9 mouse cellular contexts compared by ENCODE assay signal in genomic region chr13:53096615-53097014, GRCm38 (mm10).
DNase-seq lines count a peak whose midpoint lies in the region; ATAC-seq and TF ChIP-seq lines count a peak whose summit lies in the region.
"Had no signal": no experiment of that assay in that cellular context is flagged by ENCODE, and none has a peak within 500 bp of the region (broad histone marks: within the 10 kb centered on the region; RNA-seq: fewer than 3 reads in every experiment).

No protein-coding gene starts in this region.

- H3K27ac ChIP-seq in lung, postnatal 0 days (ENCODE audit: low read length): no peak overlapping the region

- H3K4me3 ChIP-seq in lung, postnatal 0 days (ENCODE audit: low read depth, low read length): no peak overlapping the region
- H3K4me3 ChIP-seq: myocyte had no signal

- TF ChIP-seq EP300 in lung, postnatal 0 days (IDR thresholded peaks at IDR 0.05): no peak

- H3K4me2 ChIP-seq in lung, postnatal 0 days (replicated peaks; ENCODE audit: low read depth, low read length): no peak overlapping the region

- peak; percentile 38 for ATAC-seq in lung, postnatal 0 days
- no peak for ATAC-seq in inflammation-experienced regulatory T-cells, adult 6 months

- H3K36me3 ChIP-seq in lung, postnatal 0 days (ENCODE audit: insufficient read depth, low read length): no peaks in the 10 kb centered on the region

- TF ChIP-seq POLR2A in brain, embryonic 14.5 days (IDR thresholded peaks at IDR 0.05; ENCODE audit: borderline replicate concordance, extremely low read depth, insufficient read depth, insufficient read length, poor library complexity, severe bottlenecking): no peak

- no peaks in the 10 kb centered on the region for H3K9me3 ChIP-seq in lung, postnatal 0 days (ENCODE audit: low read length)

- H3K9ac ChIP-seq in lung, postnatal 0 days (replicated peaks; ENCODE audit: low read depth): no peak overlapping the region

- WGBS in lung, postnatal 0 days: 13% methylated on average over 8 of the region's 8 CpGs

- H3K27me3 ChIP-seq in lung, postnatal 0 days (replicated peaks; ENCODE audit: insufficient read depth, low read length): no peaks in the 10 kb centered on the region

- no peaks in the 10 kb centered on the region for H3K4me1 ChIP-seq in lung, postnatal 0 days (ENCODE audit: insufficient read depth, low read depth, low read length)

- peak; percentile 37 for DNase-seq in 3134 (ENCODE audit: extremely low read depth, insufficient read length, low spot score)
- peak; percentile 59 to 63 for DNase-seq in B cell, adult 2 months
- DNase-seq in brain, embryonic 14.5 days (ENCODE audit: low read depth): peak; percentile 73
- peak; percentile 59 to 70 for DNase-seq in frontal cortex, postnatal 25 days (ENCODE audit: low spot score in 2 of 2)
- peak; percentile 57 to 88 for DNase-seq in kidney, postnatal 36 days
- DNase-seq in lung, postnatal 0 days (ENCODE audit: low spot score): peak; percentile 67
- peak; percentile 52 for DNase-seq in right cerebral cortex, adult 18-20 months

- TF ChIP-seq CTCF in brain, embryonic 14.5 days (IDR thresholded peaks at IDR 0.05; ENCODE audit: borderline replicate concordance, extremely low read depth, insufficient read depth, insufficient read length): peak; percentile 95
- peak; percentile 95 for TF ChIP-seq CTCF in lung, postnatal 0 days (IDR thresholded peaks at IDR 0.05)
